Mouse (Mus musculus) forebrain, embryonic 10.5 days (tissue): Measurements from ENCODE around the gene Atf6. TPM values are rescaled to one million over a fixed set of nuclear protein-coding genes. Genes with fewer than 3 reads are reported as not detected.

ENCODE experiments used
- DNase-seq: peaks from one replicate; pipeline ENCODE4 v3.0.0-alpha.2; 2017; ENCODE audit warnings: low spot score; ENCODE audit errors: extremely low spot score
- H3K27ac ChIP-seq: fragments of 300-500 bp; sonication (generic); 2 replicates; pipeline ENCODE4 v1.5.1; 2016; ENCODE audit warnings: mild to moderate bottlenecking
- H3K27me3 ChIP-seq: fragments of 300-500 bp; sonication (generic); 2 replicates; pipeline ENCODE4 v1.6.1; 2016; ENCODE audit warnings: mild to moderate bottlenecking; ENCODE audit not compliant: poor library complexity, severe bottlenecking
- H3K36me3 ChIP-seq: fragments of 300-500 bp; sonication (generic); replicated peaks from 2 replicates; pipeline ENCODE4 v1.6.1; 2016; ENCODE audit warnings: mild to moderate bottlenecking, moderate library complexity
- H3K4me1 ChIP-seq: fragments of 300-500 bp; sonication (generic); 2 replicates; pipeline ENCODE4 v1.6.1; 2016
- H3K4me3 ChIP-seq: fragments of 300-500 bp; sonication (generic); 2 replicates; pipeline ENCODE4 v1.5.1; 2016; ENCODE audit warnings: mild to moderate bottlenecking, moderate library complexity
- H3K9me3 ChIP-seq: fragments of 300-500 bp; sonication (generic); 2 replicates; pipeline ENCODE4 v1.6.1; 2016; ENCODE audit warnings: mild to moderate bottlenecking, moderate library complexity
- WGBS: fragments of 180-500 bp; shearing (Covaris S2); methylation state at CpG from one replicate; pipeline ENCODE4 v1.1.7; 2016; 5-methylcytosine and 5-hydroxymethylcytosine counted together
- polyA plus RNA-seq: library from polyadenylated mRNA; unstranded; fragments of >200 nt; fragmentation: Nextera tagmentation; extraction: Ambion mirVana; gene quantifications from 2 replicates; pipeline ENCODE4 v1.2.1, GENCODE M21; 2016

Gene Atf6
- polyA plus RNA-seq, 1 experiment from 2014 or later: 8.4 TPM

- H3K27ac ChIP-seq: no peak overlapping the region
- H3K27me3 ChIP-seq: no peaks in the 10 kb centered on the region
- DNase-seq: no peak
- 89% methylated on average over 11 of the region's 11 CpGs for WGBS
- H3K9me3 ChIP-seq: no peaks in the 10 kb centered on the region
- no peak overlapping the region for H3K4me3 ChIP-seq
- H3K36me3 ChIP-seq: no peaks in the 10 kb centered on the region
- H3K4me1 ChIP-seq: no peaks in the 10 kb centered on the region
Observed at GRCm38 (mm10) chr1:170731865-170732595, 135.5 kb downstream of the Atf6 start.

- Histone ChIP-seq H3K36me3 (no peaks in the 10 kb centered on the region), H3K27ac (no peak overlapping the region), H3K4me3 (no peak overlapping the region), H3K4me1 (no peaks in the 10 kb centered on the region), H3K27me3 (no peaks in the 10 kb centered on the region), H3K9me3 (no peaks in the 10 kb centered on the region)
- WGBS: 89% methylated on average over 8 of the region's 8 CpGs
- no peak for DNase-seq
Observed at GRCm38 (mm10) chr1:170729267-170729962, 138.2 kb downstream of the Atf6 start.

GRCm38 (mm10) chr1:170728524-170728923 is 139.0 kb downstream of the Atf6 start:
- H3K4me3 ChIP-seq: no peak overlapping the region
- no peaks in the 10 kb centered on the region for H3K36me3 ChIP-seq
- 85% methylated on average over 6 of the region's 6 CpGs for WGBS

GRCm38 (mm10) chr1:170721560-170721959 is 146.0 kb downstream of the Atf6 start:
- DNase-seq: no peak
- no peaks in the 10 kb centered on the region for H3K36me3 ChIP-seq
- H3K9me3 ChIP-seq: no peaks in the 10 kb centered on the region
- WGBS: 86% methylated on average over 5 of the region's 5 CpGs
- H3K27me3 ChIP-seq: no peaks in the 10 kb centered on the region
- no peak overlapping the region for H3K4me3 ChIP-seq
- no peaks in the 10 kb centered on the region for H3K4me1 ChIP-seq
- H3K27ac ChIP-seq: no peak overlapping the region

More at GRCm38 (mm10) chr1:170728524-170728923, 139.0 kb downstream of the Atf6 start:
- no peaks in the 10 kb centered on the region for H3K9me3 ChIP-seq
- H3K27ac ChIP-seq: no peak overlapping the region
- DNase-seq: no peak
- H3K27me3 ChIP-seq: no peaks in the 10 kb centered on the region
- no peaks in the 10 kb centered on the region for H3K4me1 ChIP-seq

- 87% methylated on average over 8 of the region's 8 CpGs for WGBS
- Histone ChIP-seq H3K27ac (no peak overlapping the region), H3K27me3 (no peaks in the 10 kb centered on the region), H3K4me3 (no peak overlapping the region), H3K9me3 (no peaks in the 10 kb centered on the region), H3K4me1 (no peaks in the 10 kb centered on the region), H3K36me3 (no peaks in the 10 kb centered on the region)
- DNase-seq: no peak
Observed at GRCm38 (mm10) chr1:170718133-170718810, 149.3 kb downstream of the Atf6 start.

- Histone ChIP-seq H3K4me3 (no peak overlapping the region), H3K4me1 (no peaks in the 10 kb centered on the region), H3K27me3 (no peaks in the 10 kb centered on the region), H3K27ac (no peak overlapping the region), H3K36me3 (no peaks in the 10 kb centered on the region), H3K9me3 (no peaks in the 10 kb centered on the region)
- no peak for DNase-seq
- WGBS: 93% methylated on average over 3 of the region's 3 CpGs
Observed at GRCm38 (mm10) chr1:170717241-170717828, 150.2 kb downstream of the Atf6 start.

- Histone ChIP-seq H3K4me3 (no peak overlapping the region), H3K4me1 (no peaks in the 10 kb centered on the region), H3K27me3 (no peaks in the 10 kb centered on the region), H3K9me3 (no peaks in the 10 kb centered on the region), H3K27ac (no peak overlapping the region), H3K36me3 (0 out of 2 replicates have a peak, but pooled peaks cover 3% of the 10 kb centered on the region)
- 93% methylated on average over 7 of the region's 7 CpGs for WGBS
- DNase-seq: no peak
Observed at GRCm38 (mm10) chr1:170711731-170712130, 155.8 kb downstream of the Atf6 start.

GRCm38 (mm10) chr1:170709969-170710368 is 157.6 kb downstream of the Atf6 start:
- WGBS: 96% methylated on average over 3 of the region's 3 CpGs
- DNase-seq: no peak
- 0 out of 2 replicates have a peak, but pooled peaks cover 3% of the 10 kb centered on the region for H3K36me3 ChIP-seq
- no peak overlapping the region for H3K4me3 ChIP-seq
- H3K27ac ChIP-seq: no peak overlapping the region
- no peaks in the 10 kb centered on the region for H3K4me1 ChIP-seq
- H3K9me3 ChIP-seq: no peaks in the 10 kb centered on the region
- no peaks in the 10 kb centered on the region for H3K27me3 ChIP-seq

GRCm38 (mm10) chr1:170709481-170709880 is 158.1 kb downstream of the Atf6 start:
- H3K27me3 ChIP-seq: no peaks in the 10 kb centered on the region
- DNase-seq: no peak
- no peak overlapping the region for H3K4me3 ChIP-seq
- WGBS: 94% methylated on average over 8 of the region's 8 CpGs
- H3K27ac ChIP-seq: no peak overlapping the region
- H3K36me3 ChIP-seq: 0 out of 2 replicates have a peak, but pooled peaks cover 3% of the 10 kb centered on the region
- no peaks in the 10 kb centered on the region for H3K4me1 ChIP-seq
- no peaks in the 10 kb centered on the region for H3K9me3 ChIP-seq

- no peak overlapping the region for H3K4me3 ChIP-seq
- DNase-seq: no peak
- H3K27me3 ChIP-seq: no peaks in the 10 kb centered on the region
- no peaks in the 10 kb centered on the region for H3K9me3 ChIP-seq
- H3K4me1 ChIP-seq: no peaks in the 10 kb centered on the region
- H3K27ac ChIP-seq: no peak overlapping the region
- H3K36me3 ChIP-seq: 0 out of 2 replicates have a peak, but pooled peaks cover 3% of the 10 kb centered on the region
- 91% methylated on average over 3 of the region's 3 CpGs for WGBS
Observed at GRCm38 (mm10) chr1:170709034-170709433, 158.5 kb downstream of the Atf6 start.

- Histone ChIP-seq H3K36me3 (0 out of 2 replicates have a peak, but pooled peaks cover 3% of the 10 kb centered on the region), H3K27ac (no peak overlapping the region), H3K4me3 (no peak overlapping the region), H3K9me3 (no peaks in the 10 kb centered on the region), H3K27me3 (no peaks in the 10 kb centered on the region), H3K4me1 (peaks cover 6% of the 10 kb centered on the region; the same call in 1 of the 2 replicates)
- WGBS: 88% methylated on average over 4 of the region's 4 CpGs
- no peak for DNase-seq
Observed at GRCm38 (mm10) chr1:170706046-170706445, 161.5 kb downstream of the Atf6 start.

- H3K27me3 ChIP-seq: no peaks in the 10 kb centered on the region
- no peak overlapping the region for H3K4me3 ChIP-seq
- WGBS: 83% methylated on average over 4 of the region's 4 CpGs
- no peak overlapping the region for H3K27ac ChIP-seq
- peaks cover 8% of the 10 kb centered on the region; the same call in 1 of the 2 replicates for H3K4me1 ChIP-seq
- no peak for DNase-seq
- 0 out of 2 replicates have a peak, but pooled peaks cover 3% of the 10 kb centered on the region for H3K36me3 ChIP-seq
- no peaks in the 10 kb centered on the region for H3K9me3 ChIP-seq
Observed at GRCm38 (mm10) chr1:170704911-170705594, 162.5 kb downstream of the Atf6 start.
